Mouse (Mus musculus): ENCODE measurements around the gene Tox4. TPM values are rescaled to one million over a fixed set of nuclear protein-coding genes. Genes with fewer than 3 reads are reported as not detected.

Tox4 gene
- 27.5 and 31.0 TPM in 2 replicates for polyA plus RNA-seq (2012; rRNA removed)

DNA sequence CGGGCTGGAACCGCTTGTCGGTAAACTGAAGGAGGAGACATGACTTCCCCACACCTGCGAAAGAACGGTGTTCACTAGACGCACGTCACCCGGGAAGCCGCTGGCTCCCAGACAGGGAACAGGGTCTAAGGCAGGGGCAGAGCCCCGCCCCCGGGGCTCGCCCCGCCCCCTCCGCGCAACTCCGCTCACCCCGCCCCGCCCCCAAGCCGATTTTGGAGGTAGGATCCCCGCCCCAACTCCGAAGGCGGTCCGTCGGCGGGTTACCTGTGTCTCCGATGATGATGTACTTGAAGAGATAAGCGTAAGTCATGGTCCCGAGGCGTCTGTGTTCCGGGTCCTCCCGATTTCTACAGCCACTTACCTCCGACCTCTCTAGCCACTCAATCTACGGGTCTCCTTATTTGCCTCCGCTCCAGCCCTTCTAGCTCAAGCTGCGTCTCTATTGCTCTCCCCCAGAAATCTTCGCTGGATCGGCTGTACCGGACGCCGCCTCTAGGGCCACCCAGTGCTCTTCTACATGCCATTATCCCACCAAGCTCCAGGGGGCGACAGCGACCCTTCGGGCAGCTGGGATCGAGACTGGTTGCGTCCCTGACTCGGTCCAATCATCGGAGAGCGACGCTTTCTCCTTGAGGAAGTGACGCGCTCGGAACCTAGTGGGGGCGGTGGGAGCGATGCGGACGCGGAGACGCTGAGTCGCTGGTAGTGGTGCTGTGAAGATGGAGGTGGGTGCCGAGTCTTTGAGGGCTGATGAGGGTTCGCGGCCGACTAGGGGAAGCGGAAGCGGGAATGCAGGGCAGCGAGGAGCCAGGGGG lies at the start of gene Tox4, which contains the start of gene Rab2b:
Tox4 (plus strand) TSS at position 215 of the 815 bp plus-strand sequence.
Rab2b (minus strand) TSS at position 614 of the 815 bp plus-strand sequence.
- peak; percentile 97 to 99 for DNase-seq (ENCODE audit: low read depth in 1 of 2, low spot score in 2 of 2)
- H3K36me3 ChIP-seq (ENCODE audit: control insufficient read depth, insufficient read depth, low read length), result peaks cover 5% of the 10 kb centered on the region; the same call in 1 of the 2 replicates
- TF ChIP-seq POLR2A (IDR thresholded peaks at IDR 0.05; ENCODE audit: low read depth, low read length) (peak; percentile 93), CTCF (IDR thresholded peaks at IDR 0.05; ENCODE audit: extremely low read depth, insufficient read depth, insufficient read length, insufficient replicate concordance) (peak; percentile 98)
- H3K4me1 ChIP-seq (ENCODE audit: control insufficient read depth, insufficient read depth, insufficient read length), result 0 out of 2 replicates have a peak, but pooled peaks cover 3% of the 10 kb centered on the region
- under 1% methylated on average over 66 of the region's 66 CpGs for WGBS
- peak within 1 kb of the TSS; percentile 88 for H3K27ac ChIP-seq (ENCODE audit: insufficient read depth, low read length)
- peak within 1 kb of the TSS; percentile 83 for H3K4me3 ChIP-seq (ENCODE audit: extremely low read depth, insufficient read depth, insufficient read length)
- no peaks in the 10 kb centered on the region for H3K27me3 ChIP-seq (ENCODE audit: control insufficient read depth, insufficient read depth, low read length)

- DNase-seq (ENCODE audit: low read depth in 1 of 2, low spot score in 2 of 2), result no peak
- Histone ChIP-seq H3K27ac (ENCODE audit: insufficient read depth, low read length) (no peak overlapping the region), H3K4me3 (ENCODE audit: extremely low read depth, insufficient read depth, insufficient read length) (no peak overlapping the region), H3K36me3 (ENCODE audit: control insufficient read depth, insufficient read depth, low read length) (peaks cover 49% of the 10 kb centered on the region), H3K4me1 (ENCODE audit: control insufficient read depth, insufficient read depth, insufficient read length) (no peaks in the 10 kb centered on the region), H3K27me3 (ENCODE audit: control insufficient read depth, insufficient read depth, low read length) (no peaks in the 10 kb centered on the region)
- WGBS, result 88% methylated on average over 6 of the region's 6 CpGs
- no peak for TF ChIP-seq POLR2A (IDR thresholded peaks at IDR 0.05; ENCODE audit: low read depth, low read length)
- TF ChIP-seq CTCF (IDR thresholded peaks at IDR 0.05; ENCODE audit: extremely low read depth, insufficient read depth, insufficient read length, insufficient replicate concordance), result no peak
Observed at GRCm38 (mm10) chr14:52232249-52232648, 46.7 kb upstream of the Tox4 start.

- DNase-seq (ENCODE audit: low read depth in 1 of 2, low spot score in 2 of 2), result no peak
- Histone ChIP-seq H3K4me3 (ENCODE audit: extremely low read depth, insufficient read depth, insufficient read length) (no peak overlapping the region), H3K27ac (ENCODE audit: insufficient read depth, low read length) (no peak overlapping the region), H3K36me3 (ENCODE audit: control insufficient read depth, insufficient read depth, low read length) (peaks cover 40% of the 10 kb centered on the region), H3K4me1 (ENCODE audit: control insufficient read depth, insufficient read depth, insufficient read length) (no peaks in the 10 kb centered on the region), H3K27me3 (ENCODE audit: control insufficient read depth, insufficient read depth, low read length) (no peaks in the 10 kb centered on the region)
- 90% methylated on average over 7 of the region's 7 CpGs for WGBS
- TF ChIP-seq POLR2A (IDR thresholded peaks at IDR 0.05; ENCODE audit: low read depth, low read length) (no peak), CTCF (IDR thresholded peaks at IDR 0.05; ENCODE audit: extremely low read depth, insufficient read depth, insufficient read length, insufficient replicate concordance) (no peak)
Observed at GRCm38 (mm10) chr14:52235165-52235564, 43.8 kb upstream of the Tox4 start.

DNA sequence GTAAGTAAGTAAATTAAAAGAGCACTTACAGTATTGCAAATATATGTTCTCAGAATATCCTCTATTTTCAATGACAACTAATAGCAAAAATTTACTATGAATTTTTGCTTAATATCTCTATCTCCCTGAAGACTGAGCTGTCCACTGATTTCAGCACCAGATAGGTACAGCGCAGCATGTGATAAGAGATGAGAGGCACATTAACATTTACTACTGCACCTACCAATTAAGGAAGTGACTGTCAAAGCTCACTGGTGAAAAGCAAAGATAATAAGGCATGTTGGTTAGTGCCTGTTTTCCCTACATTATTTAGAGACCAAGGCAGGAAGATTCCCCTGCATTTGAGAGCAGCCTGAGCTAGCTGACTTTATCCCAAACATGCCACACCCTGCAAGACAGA lies 42.7 kb upstream of the Tox4 start:
- no peak for TF ChIP-seq CTCF (IDR thresholded peaks at IDR 0.05; ENCODE audit: extremely low read depth, insufficient read depth, insufficient read length, insufficient replicate concordance)
- no peak for TF ChIP-seq POLR2A (IDR thresholded peaks at IDR 0.05; ENCODE audit: low read depth, low read length)
- no peaks in the 10 kb centered on the region for H3K4me1 ChIP-seq (ENCODE audit: control insufficient read depth, insufficient read depth, insufficient read length)
- H3K4me3 ChIP-seq (ENCODE audit: extremely low read depth, insufficient read depth, insufficient read length), result no peak overlapping the region
- H3K27me3 ChIP-seq (ENCODE audit: control insufficient read depth, insufficient read depth, low read length), result no peaks in the 10 kb centered on the region
- no peak overlapping the region for H3K27ac ChIP-seq (ENCODE audit: insufficient read depth, low read length)
- no peak for DNase-seq (ENCODE audit: low read depth in 1 of 2, low spot score in 2 of 2)
- WGBS, result 98% methylated on average over 1 of the region's 1 CpGs
- peaks cover 33% of the 10 kb centered on the region for H3K36me3 ChIP-seq (ENCODE audit: control insufficient read depth, insufficient read depth, low read length)

DNA sequence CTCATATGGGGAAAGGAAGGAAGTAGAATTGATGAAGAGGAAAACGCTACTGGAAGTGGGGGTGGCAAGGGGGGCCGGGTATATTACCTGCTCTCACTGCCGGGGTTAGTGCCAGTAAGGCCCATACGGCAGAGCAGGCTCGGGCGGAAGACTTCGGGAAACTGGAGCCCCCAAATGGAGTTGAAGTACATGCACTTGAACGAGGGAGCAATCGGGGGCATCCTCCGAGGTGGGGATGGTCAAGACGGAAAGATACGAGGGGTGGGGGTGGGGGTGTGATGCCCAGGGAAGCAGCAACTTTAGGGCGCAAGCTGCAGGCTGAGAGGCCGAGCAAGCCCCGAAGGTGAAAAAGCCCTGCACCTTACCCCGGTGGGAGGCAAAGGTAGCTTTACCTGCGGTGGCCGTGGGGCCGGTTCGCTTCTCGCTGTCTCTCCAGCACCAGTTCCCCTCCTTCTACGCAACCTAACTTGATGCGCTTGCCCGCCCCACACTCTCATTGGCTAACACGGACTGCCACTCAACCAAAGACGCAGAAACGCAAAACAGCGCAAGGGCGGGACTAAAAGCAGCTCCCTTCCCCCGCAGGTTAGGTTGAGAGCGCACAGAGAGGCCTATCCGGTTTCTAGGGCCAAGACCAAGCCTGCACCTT lies 34.8 kb upstream of the Tox4 start:
- Histone ChIP-seq H3K36me3 (ENCODE audit: control insufficient read depth, insufficient read depth, low read length) (no peaks in the 10 kb centered on the region), H3K27ac (ENCODE audit: insufficient read depth, low read length) (peak overlapping the region; percentile 31), H3K4me1 (ENCODE audit: control insufficient read depth, insufficient read depth, insufficient read length) (peaks cover 9% of the 10 kb centered on the region), H3K4me3 (ENCODE audit: extremely low read depth, insufficient read depth, insufficient read length) (peak overlapping the region; percentile 88), H3K27me3 (ENCODE audit: control insufficient read depth, insufficient read depth, low read length) (no peaks in the 10 kb centered on the region)
- under 1% methylated on average over 32 of the region's 32 CpGs for WGBS
- DNase-seq (ENCODE audit: low read depth in 1 of 2, low spot score in 2 of 2), result peak; percentile 99 to 100
- TF ChIP-seq CTCF (IDR thresholded peaks at IDR 0.05; ENCODE audit: extremely low read depth, insufficient read depth, insufficient read length, insufficient replicate concordance), result no peak
- TF ChIP-seq POLR2A (IDR thresholded peaks at IDR 0.05; ENCODE audit: low read depth, low read length), result peak; percentile 31; the same call in 1 of the 2 replicates

DNA sequence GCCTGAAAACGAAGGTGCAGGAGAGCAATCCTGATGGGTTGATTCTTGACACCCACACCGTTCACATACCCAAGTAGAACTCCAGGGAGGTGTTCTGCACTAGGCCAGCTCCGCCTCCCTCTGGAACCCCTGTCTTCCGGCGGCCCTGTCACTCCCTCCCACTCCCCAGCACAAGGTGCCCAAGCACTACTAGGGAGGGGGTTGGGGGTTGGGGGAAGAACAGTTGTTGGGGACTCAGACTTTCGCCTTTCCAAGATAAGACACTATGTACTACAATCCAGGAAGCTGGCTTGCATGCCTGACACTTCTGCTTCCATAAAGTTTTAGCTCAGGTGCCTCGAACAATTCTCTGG lies 34.3 kb upstream of the Tox4 start:
- Histone ChIP-seq H3K4me1 (ENCODE audit: control insufficient read depth, insufficient read depth, insufficient read length) (peaks cover 9% of the 10 kb centered on the region), H3K36me3 (ENCODE audit: control insufficient read depth, insufficient read depth, low read length) (no peaks in the 10 kb centered on the region), H3K27ac (ENCODE audit: insufficient read depth, low read length) (0 out of 2 replicates have a peak overlapping the region, but pooled peaks have one; percentile 8), H3K4me3 (ENCODE audit: extremely low read depth, insufficient read depth, insufficient read length) (peak overlapping the region; percentile 26; the same call in 1 of the 2 replicates), H3K27me3 (ENCODE audit: control insufficient read depth, insufficient read depth, low read length) (no peaks in the 10 kb centered on the region)
- WGBS, result 14% methylated on average over 7 of the region's 7 CpGs
- no peak for DNase-seq (ENCODE audit: low read depth in 1 of 2, low spot score in 2 of 2)
- no peak for TF ChIP-seq CTCF (IDR thresholded peaks at IDR 0.05; ENCODE audit: extremely low read depth, insufficient read depth, insufficient read length, insufficient replicate concordance)
